Mouse (Mus musculus) macrophage (primary cell): Measurements from ENCODE around the gene Dhx15. TPM values are rescaled to one million over a fixed set of nuclear protein-coding genes. Genes with fewer than 3 reads are reported as not detected.

Source experiments
- H3K27ac ChIP-seq: fragments of 350-480 bp; formaldehyde crosslinking; 2 replicates; pipeline ENCODE4 v1.9.0; 2021
- H3K36me3 ChIP-seq: fragments of 350-480 bp; formaldehyde crosslinking; 2 replicates; pipeline ENCODE4 v1.9.0; 2021; ENCODE audit errors: inconsistent target
- H3K4me3 ChIP-seq: fragments of 350-480 bp; formaldehyde crosslinking; 2 replicates; pipeline ENCODE4 v1.9.0; 2021; ENCODE audit errors: inconsistent target
- H3K79me2 ChIP-seq: fragments of 350-480 bp; formaldehyde crosslinking; 2 replicates; pipeline ENCODE4 v1.9.0; 2021; ENCODE audit errors: inconsistent target
- WGBS: methylation state at CpG from one replicate; pipeline ENCODE4 v1.1.7; 2026; ENCODE audit warnings: inconsistent platforms; ENCODE audit not compliant: missing documents; 5-methylcytosine and 5-hydroxymethylcytosine counted together
- polyA plus RNA-seq: library from polyadenylated mRNA; stranded (reverse); fragments of 250-400 nt; gene quantifications from 3 replicates; pipeline ENCODE4 v1.2.4, GENCODE M21; 2018; ENCODE audit warnings: inconsistent platforms

Dhx15 gene
- polyA plus RNA-seq, 1 experiment from 2014 or later: 91.7 TPM

GRCm38 (mm10) chr5:52110808-52111663 is 79.3 kb downstream of the Dhx15 start:
- WGBS: 74% methylated on average over 10 of the region's 10 CpGs
- Histone ChIP-seq H3K79me2 (no peaks in the 10 kb centered on the region), H3K27ac (no peak overlapping the region), H3K36me3 (no peaks in the 10 kb centered on the region), H3K4me3 (no peak overlapping the region)

Other genes with a start within 250 kb of the Dhx15 start
- gene Sod3, start 173.3 kb upstream of the Dhx15 start, polyA plus RNA-seq: 0.03 TPM in 1 of 3 replicates, not detected in the others